Mouse (Mus musculus) CD8-positive naive resting alpha-beta T cell, adult 2 months (primary cell): Measurements from ENCODE around the gene 1700011L22Rik.

ENCODE experiments used
- DNase-seq, 2 experiments: peaks; one replicate each; pipeline ENCODE4 v3.0.0; 2022; ENCODE audit warnings: low read depth in 2 of 2, low spot score in 2 of 2

Gene 1700011L22Rik

DNA sequence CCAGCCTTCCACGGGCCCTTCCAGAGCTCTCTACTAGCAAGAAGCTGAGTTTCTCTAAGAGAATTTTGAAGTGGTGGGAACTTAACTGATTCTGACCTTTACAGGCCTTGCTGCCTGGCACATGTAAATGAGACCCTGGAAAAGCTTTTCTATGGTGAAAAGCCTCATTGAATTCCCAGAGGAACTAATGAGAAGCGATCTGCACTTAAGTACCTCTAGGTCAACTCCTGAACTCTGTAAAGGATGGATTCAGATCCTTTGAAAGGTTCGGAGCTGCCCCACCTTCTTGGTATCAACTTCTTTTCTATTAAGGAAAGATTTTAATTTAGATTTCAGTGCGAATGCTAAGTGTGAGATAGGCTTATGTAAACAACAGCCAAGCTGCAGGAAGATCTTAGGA lies 72.4 kb downstream of the 1700011L22Rik start:
- DNase-seq: no peak

DNA sequence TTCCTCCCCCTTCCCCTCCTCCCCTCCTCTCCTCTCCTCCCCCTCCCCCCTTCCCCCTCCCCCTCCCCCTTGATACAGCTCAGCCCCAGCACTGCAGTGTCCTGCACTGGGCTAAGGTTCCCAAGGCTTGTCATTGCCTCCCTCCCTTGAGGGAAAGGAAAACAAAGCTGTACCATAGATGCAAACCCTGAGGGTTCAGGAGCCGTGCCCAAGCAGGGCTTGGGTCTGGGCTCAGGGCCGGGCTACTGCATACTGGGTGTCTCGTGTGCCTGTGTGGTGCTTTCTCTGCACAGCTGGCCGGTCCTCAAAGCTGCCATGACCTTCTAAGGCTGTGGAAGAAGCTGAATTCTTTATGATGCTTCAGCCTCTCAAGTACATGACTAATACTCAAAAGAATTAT lies 74.8 kb downstream of the 1700011L22Rik start:
- no peak for DNase-seq

DNA sequence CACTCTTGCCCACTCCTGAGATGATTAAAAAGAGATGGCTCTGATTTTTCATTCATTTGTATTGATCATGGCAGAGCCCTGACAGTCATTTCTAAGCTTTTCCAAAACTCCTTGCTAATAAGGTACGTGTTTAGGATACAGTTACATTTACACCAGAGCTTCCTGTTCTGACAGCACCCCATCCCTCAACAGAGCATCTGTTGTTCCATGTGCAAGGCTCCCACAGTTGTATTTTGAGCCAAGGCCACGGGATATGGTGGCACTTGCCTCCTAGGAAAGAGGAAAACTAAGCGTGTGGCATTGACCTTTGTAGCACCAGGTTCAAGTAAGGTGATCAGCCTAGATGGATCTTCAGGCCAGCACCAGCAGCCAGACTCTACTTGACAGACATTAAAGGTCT lies 83.1 kb downstream of the 1700011L22Rik start:
- no peak for DNase-seq

DNA sequence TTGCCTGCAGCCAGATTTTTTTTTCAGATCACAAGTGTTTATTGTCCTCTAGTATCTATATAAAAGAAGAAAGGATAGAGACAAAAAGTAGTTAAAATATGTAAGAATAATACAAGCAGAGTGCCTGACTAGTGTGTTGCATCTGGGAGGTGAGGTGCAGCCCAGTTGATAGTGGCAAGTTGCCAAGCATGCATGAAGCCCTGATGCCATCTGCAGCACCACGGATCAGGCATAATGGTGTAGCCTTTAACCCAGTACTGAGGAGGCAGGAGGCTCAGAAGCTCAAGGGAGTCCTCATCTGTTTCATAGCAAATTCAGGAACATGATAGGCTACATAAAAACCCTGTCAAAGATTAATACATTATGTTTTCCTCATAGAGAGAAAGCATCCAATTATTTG lies 84.0 kb downstream of the 1700011L22Rik start:
- DNase-seq: no peak

DNA sequence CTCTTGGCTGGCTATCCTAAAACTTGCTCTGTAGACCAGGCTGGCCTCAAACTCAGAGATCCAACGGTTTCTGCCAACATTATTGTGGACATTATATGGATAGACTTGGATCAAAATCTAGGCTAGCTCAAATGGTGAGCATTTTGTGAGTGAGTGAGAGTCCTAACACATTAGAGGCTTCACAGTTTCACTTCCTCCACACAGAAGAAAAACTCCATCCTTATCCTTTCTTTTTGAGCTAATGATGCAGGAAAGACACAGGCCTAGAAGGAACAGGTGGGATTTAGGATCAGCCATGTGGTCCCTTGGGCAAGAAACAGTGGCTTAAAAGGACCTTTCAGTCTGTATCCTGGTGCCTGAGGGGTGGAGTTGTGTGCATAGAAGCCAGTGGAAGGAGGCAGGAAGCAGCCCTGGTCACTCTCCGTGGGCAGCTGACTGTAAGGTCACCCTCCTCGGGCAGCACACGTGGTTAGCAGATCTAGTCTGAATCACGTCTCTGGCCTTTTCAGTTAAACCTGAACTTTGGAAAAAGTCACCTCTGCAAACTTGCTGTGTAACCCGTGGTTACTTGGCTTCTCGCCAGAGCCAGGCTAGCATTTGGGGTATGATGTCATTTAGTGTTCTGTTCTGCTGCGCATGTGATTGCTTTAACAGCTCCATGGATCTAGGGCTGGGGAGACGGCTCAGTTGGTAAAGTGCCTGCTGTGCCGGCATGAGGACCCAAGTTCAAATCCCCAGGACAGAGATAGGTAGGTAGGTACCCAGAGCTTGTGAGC lies 85.6 kb downstream of the 1700011L22Rik start:
- DNase-seq: no peak

DNA sequence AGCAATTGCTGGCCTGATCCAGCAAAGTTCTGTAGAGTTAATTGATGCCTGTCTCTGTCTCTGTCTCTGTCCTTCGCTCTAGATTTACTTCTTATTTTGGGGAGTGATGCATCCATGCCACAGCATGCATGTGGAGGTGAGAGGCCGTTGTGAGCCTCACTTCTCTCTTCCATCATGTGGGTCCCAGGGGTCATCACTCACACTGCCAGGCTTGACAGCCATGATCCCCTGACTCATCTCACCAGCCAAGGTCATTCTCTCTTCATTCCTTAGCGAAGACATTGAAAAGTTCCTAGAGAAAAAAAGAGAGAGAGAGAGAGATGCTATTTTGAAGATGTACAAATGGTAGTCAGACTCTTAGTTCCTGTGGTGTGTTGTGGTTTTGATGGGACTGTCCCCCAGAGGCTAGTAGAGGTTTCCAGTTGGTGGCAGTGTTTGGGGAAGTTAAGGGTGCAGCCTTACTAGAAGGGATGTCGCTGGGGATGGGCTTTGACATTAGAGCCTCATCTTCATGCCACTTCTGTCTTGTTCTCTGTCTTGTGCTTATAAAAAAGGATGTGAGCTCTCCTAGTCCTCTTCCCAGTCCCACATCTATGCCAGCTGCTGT lies 87.1 kb downstream of the 1700011L22Rik start:
- DNase-seq: no peak
